ENCODE assay signal across 20 mouse cellular contexts in genomic region chr2:28628053-28628452, GRCm38 (mm10). TPM values are rescaled to one million over a fixed set of nuclear protein-coding genes. Genes with fewer than 3 reads are reported as not detected.
A peak's percentile ranks its signal among the peaks of the same experiment; 100 is the strongest.
DNase-seq lines count a peak whose midpoint lies in the region; ATAC-seq and TF ChIP-seq lines count a peak whose summit lies in the region.
"Had no signal": no experiment of that assay in that cellular context is flagged by ENCODE, and none has a peak within 500 bp of the region (broad histone marks: within the 10 kb centered on the region; RNA-seq: fewer than 3 reads in every experiment).

No protein-coding gene starts in this region.

- H3K27me3 ChIP-seq in heart, postnatal 0 days (ENCODE audit: control insufficient read depth, insufficient read depth, low read length), result no peaks in the 10 kb centered on the region
- no peaks in the 10 kb centered on the region for H3K27me3 ChIP-seq in liver, postnatal 0 days (ENCODE audit: insufficient read depth, low read length)
- no peaks in the 10 kb centered on the region for H3K27me3 ChIP-seq in hindbrain, embryonic 11.5 days (ENCODE audit: control insufficient read depth, insufficient read depth, low read length)

- H3K27ac ChIP-seq in heart, postnatal 0 days (ENCODE audit: low read depth), result no peak overlapping the region
- no peak overlapping the region for H3K27ac ChIP-seq in liver, postnatal 0 days (ENCODE audit: low read depth)
- no peak overlapping the region for H3K27ac ChIP-seq in hindbrain, embryonic 11.5 days (ENCODE audit: low read depth, low read length)
- H3K27ac ChIP-seq: heart, embryonic 13.5 days; hindbrain, embryonic 12.5 days; kidney, embryonic 15.5 days had no signal

- no peak for DNase-seq in heart, postnatal 0 days (ENCODE audit: low spot score)
- DNase-seq in heart, adult 9 months (ENCODE audit: low spot score in 2 of 2), result no peak
- DNase-seq in liver, postnatal 0 days, result no peak
- no peak for DNase-seq in liver
- DNase-seq in 416B (ENCODE audit: low read depth), result peak; percentile 45
- no peak for DNase-seq in brain, embryonic 14.5 days (ENCODE audit: low read depth)
- no peak for DNase-seq in embryo, embryonic 10.5 days (ENCODE audit: low spot score)
- no peak for DNase-seq in hindbrain, embryonic 11.5 days (ENCODE audit: low spot score)
- DNase-seq: cerebellum, adult 2 months; gastrocnemius, postnatal 36 days; lung, adult 18-20 months had no signal

- no peaks in the 10 kb centered on the region for H3K36me3 ChIP-seq in heart, postnatal 0 days (replicated peaks; ENCODE audit: control insufficient read depth, insufficient read depth, low read length)
- H3K36me3 ChIP-seq in liver, postnatal 0 days (replicated peaks; ENCODE audit: insufficient read depth, low read length), result no peaks in the 10 kb centered on the region
- no peaks in the 10 kb centered on the region for H3K36me3 ChIP-seq in hindbrain, embryonic 11.5 days (ENCODE audit: control insufficient read depth, insufficient read depth, low read length)
- H3K36me3 ChIP-seq: heart, embryonic 13.5 days; hindbrain, embryonic 12.5 days; kidney, embryonic 15.5 days had no signal

- 0 out of 2 replicates have a peak, but pooled peaks have one; percentile 11 for TF ChIP-seq CTCF in heart, postnatal 0 days (IDR thresholded peaks at IDR 0.05; ENCODE audit: low read depth)
- TF ChIP-seq CTCF in liver, postnatal 0 days (IDR thresholded peaks at IDR 0.05; ENCODE audit: low read depth), result peak; percentile 40
- peak; percentile 9; the same call in 1 of the 2 replicates for TF ChIP-seq CTCF in brain, embryonic 14.5 days (IDR thresholded peaks at IDR 0.05; ENCODE audit: borderline replicate concordance, extremely low read depth, insufficient read depth, insufficient read length)

- no peak for TF ChIP-seq POLR2A in brain, embryonic 14.5 days (IDR thresholded peaks at IDR 0.05; ENCODE audit: borderline replicate concordance, extremely low read depth, insufficient read depth, insufficient read length, poor library complexity, severe bottlenecking)

- no peak overlapping the region for H3K4me3 ChIP-seq in heart, postnatal 0 days (ENCODE audit: low read depth, low read length)
- no peak overlapping the region for H3K4me3 ChIP-seq in liver, postnatal 0 days (ENCODE audit: low read depth, low read length)
- H3K4me3 ChIP-seq in hindbrain, embryonic 11.5 days (ENCODE audit: low read depth, low read length), result no peak overlapping the region
- H3K4me3 ChIP-seq: erythroblast, embryonic 14.5 days; heart, embryonic 13.5 days; hindbrain, embryonic 12.5 days; kidney, embryonic 15.5 days; megakaryocyte, embryonic 14.5 days; myocyte had no signal

- H3K9ac ChIP-seq in heart, postnatal 0 days (replicated peaks; ENCODE audit: low read depth, low read length), result no peak overlapping the region
- no peak overlapping the region for H3K9ac ChIP-seq in liver, postnatal 0 days (replicated peaks)
- no peak overlapping the region for H3K9ac ChIP-seq in hindbrain, embryonic 11.5 days (ENCODE audit: low read depth, low read length)
- H3K9ac ChIP-seq: heart, embryonic 13.5 days; hindbrain, embryonic 12.5 days; kidney, embryonic 15.5 days had no signal

- no peaks in the 10 kb centered on the region for H3K4me1 ChIP-seq in heart, postnatal 0 days (ENCODE audit: control insufficient read depth, insufficient read depth)
- H3K4me1 ChIP-seq in liver, postnatal 0 days (ENCODE audit: insufficient read depth), result peaks cover 2% of the 10 kb centered on the region; the same call in 1 of the 2 replicates
- H3K4me1 ChIP-seq in hindbrain, embryonic 11.5 days (replicated peaks; ENCODE audit: control insufficient read depth, insufficient read depth, low read length), result no peaks in the 10 kb centered on the region
- H3K4me1 ChIP-seq: heart, embryonic 13.5 days had no signal

- no peak for TF ChIP-seq EP300 in heart, postnatal 0 days (IDR thresholded peaks at IDR 0.05; ENCODE audit: low read depth)
- no peak for TF ChIP-seq EP300 in liver, postnatal 0 days (IDR thresholded peaks at IDR 0.05; ENCODE audit: low read depth)

- no peaks in the 10 kb centered on the region for H3K9me3 ChIP-seq in heart, postnatal 0 days (replicated peaks; ENCODE audit: control insufficient read depth, low read length)
- H3K9me3 ChIP-seq in liver, postnatal 0 days (ENCODE audit: low read length), result no peaks in the 10 kb centered on the region
- no peaks in the 10 kb centered on the region for H3K9me3 ChIP-seq in hindbrain, embryonic 11.5 days (ENCODE audit: control insufficient read depth, low read length)
- H3K9me3 ChIP-seq: heart, embryonic 13.5 days; hindbrain, embryonic 12.5 days; kidney, embryonic 15.5 days had no signal

- ATAC-seq in heart, postnatal 0 days (ENCODE audit: insufficient read depth, low read depth), result no peak
- ATAC-seq in liver, postnatal 0 days, result no peak
- no peak for ATAC-seq in hindbrain, embryonic 11.5 days (ENCODE audit: low FRiP score)

- WGBS in heart, postnatal 0 days, result 45% methylated on average over 2 of the region's 2 CpGs
- WGBS in liver, postnatal 0 days (ENCODE audit: insufficient replicate concordance), result 52% methylated on average over 2 of the region's 2 CpGs
- 59% methylated on average over 2 of the region's 2 CpGs for WGBS in hindbrain, embryonic 11.5 days

- no peak overlapping the region for H3K4me2 ChIP-seq in heart, postnatal 0 days (ENCODE audit: low read depth, low read length)
- no peak overlapping the region for H3K4me2 ChIP-seq in liver, postnatal 0 days (ENCODE audit: low read depth, low read length)
- no peak overlapping the region for H3K4me2 ChIP-seq in hindbrain, embryonic 11.5 days (replicated peaks; ENCODE audit: low read depth, low read length)
- H3K4me2 ChIP-seq: heart, embryonic 13.5 days; hindbrain, embryonic 12.5 days; kidney, embryonic 15.5 days had no signal

RNA-seq across cellular contexts. Expression of gene Gfi1b, which starts 6.3 kb away (rescaled TPM):
- total RNA-seq in heart, postnatal 0 days (2014; rRNA removed; ENCODE audit: low replicate concordance), result not detected in 2 replicates
- 0.23 TPM in 1 of 2 replicates, not detected in the other for polyA plus RNA-seq in heart, postnatal 0 days (2015; fragmentation: Nextera tagmentation; extraction: Ambion mirVana)
- 48.9 and 52.2 TPM in 2 replicates for polyA plus RNA-seq in liver, postnatal 0 days (2015; fragmentation: Nextera tagmentation; extraction: Ambion mirVana)
- 0.09 and 0.33 TPM in 2 replicates for polyA plus RNA-seq in brain, embryonic 14.5 days (2012; rRNA removed)
- 2.6 and 3.1 TPM in 2 replicates for polyA plus RNA-seq in hindbrain, embryonic 11.5 days (2014; fragmentation: Nextera tagmentation; extraction: Ambion mirVana)
- total RNA-seq: adrenal gland, adult 18-20 months; gastrocnemius, postnatal 36 days; layer of hippocampus, postnatal 14 days had no signal
- polyA plus RNA-seq: frontal cortex, adult 2 months; myocyte had no signal

RNA-seq across cellular contexts. Expression of gene Tsc1, which starts 13.0 kb away (rescaled TPM):
- total RNA-seq in heart, postnatal 0 days (2014; rRNA removed; ENCODE audit: low replicate concordance), result 12.8 and 14.6 TPM in 2 replicates
- polyA plus RNA-seq in heart, postnatal 0 days (2015; fragmentation: Nextera tagmentation; extraction: Ambion mirVana), result 7.2 and 7.7 TPM in 2 replicates
- polyA plus RNA-seq in liver, postnatal 0 days (2015; fragmentation: Nextera tagmentation; extraction: Ambion mirVana), result 3.7 TPM in 2 replicates
- 35.8 and 40.6 TPM in 2 replicates for polyA plus RNA-seq in brain, embryonic 14.5 days (2012; rRNA removed)
- 22.4 and 25.1 TPM in 2 replicates for polyA plus RNA-seq in hindbrain, embryonic 11.5 days (2014; fragmentation: Nextera tagmentation; extraction: Ambion mirVana)

RNA-seq across cellular contexts. Expression of gene Gtf3c5, which starts 44.5 kb away (rescaled TPM):
- 14.0 and 14.3 TPM in 2 replicates for total RNA-seq in heart, postnatal 0 days (2014; rRNA removed; ENCODE audit: low replicate concordance)
- 12.4 and 12.7 TPM in 2 replicates for polyA plus RNA-seq in heart, postnatal 0 days (2015; fragmentation: Nextera tagmentation; extraction: Ambion mirVana)
- 4.5 and 5.8 TPM in 2 replicates for polyA plus RNA-seq in liver, postnatal 0 days (2015; fragmentation: Nextera tagmentation; extraction: Ambion mirVana)
- 45.9 and 51.4 TPM in 2 replicates for polyA plus RNA-seq in brain, embryonic 14.5 days (2012; rRNA removed)
- 38.1 and 38.2 TPM in 2 replicates for polyA plus RNA-seq in hindbrain, embryonic 11.5 days (2014; fragmentation: Nextera tagmentation; extraction: Ambion mirVana)

Comparison
In these comparisons a context has a peak if more than half of its experiments do, and no peak if none do; other contexts are left out.
1. RNA of gene Gfi1b, which starts 6.3 kb away (polyA plus RNA-seq): 48.9 to 52.2 TPM in liver, postnatal 0 days; 2.6 to 3.1 TPM in hindbrain, embryonic 11.5 days, 0.09 to 0.33 TPM in brain, embryonic 14.5 days and 0.23 TPM in heart, postnatal 0 days; every median in the first group is over 10 times any median in the second.
2. Peak in every context shown above with its lines, with median percentiles within 50 percentile points of each other: CTCF ChIP-seq.